Mouse (Mus musculus) C2C12 (cell line): Measurements from ENCODE around the gene Slc34a3. TPM values are rescaled to one million over a fixed set of nuclear protein-coding genes. Genes with fewer than 3 reads are reported as not detected.

ENCODE experiments used
- H3K27me3 ChIP-seq: one replicate; pipeline ENCODE4 v1.6.1; 2011; ENCODE audit not compliant: control insufficient read depth, insufficient read depth, insufficient read length
- H3K36me3 ChIP-seq: one replicate; pipeline ENCODE4 v1.6.1; 2011; ENCODE audit not compliant: control insufficient read depth, insufficient read depth
- H3K4me3 ChIP-seq: one replicate; pipeline ENCODE4 v1.5.1; 2011; ENCODE audit warnings: mild to moderate bottlenecking, control low read depth; ENCODE audit not compliant: poor library complexity, insufficient read depth, severe bottlenecking
- H3K79me2 ChIP-seq: one replicate; pipeline ENCODE4 v1.6.1; 2011; ENCODE audit not compliant: control insufficient read depth, insufficient read depth
- H3K79me3 ChIP-seq: one replicate; pipeline ENCODE4 v1.6.1; 2011; ENCODE audit warnings: low read depth, control low read depth
- H3ac ChIP-seq: one replicate; pipeline ENCODE3; 2011; ENCODE audit warnings: low read depth; ENCODE audit not compliant: control insufficient read depth, insufficient read length
- CEBPB ChIP-seq: IDR thresholded peaks from one replicate; pipeline ENCODE4 v1.6.1; 2011; ENCODE audit warnings: low read depth, mild to moderate bottlenecking, control low read depth, moderate library complexity
- CTCF ChIP-seq: IDR thresholded peaks from one replicate; pipeline ENCODE4 v1.5.1; 2011; ENCODE audit not compliant: control insufficient read depth, insufficient read depth, insufficient read length
- FOSL1 ChIP-seq: IDR thresholded peaks from one replicate; pipeline ENCODE4 v1.8.0; 2011; ENCODE audit warnings: mild to moderate bottlenecking, low read length; ENCODE audit not compliant: poor library complexity, insufficient read depth, severe bottlenecking
- MAX ChIP-seq: IDR thresholded peaks from one replicate; pipeline ENCODE4 v1.6.1; 2011; ENCODE audit warnings: mild to moderate bottlenecking, control low read depth
- MYOD1 ChIP-seq: IDR thresholded peaks from one replicate; pipeline ENCODE4 v1.6.1; 2011; ENCODE audit warnings: low read depth; ENCODE audit not compliant: control insufficient read depth, insufficient read length
- MYOG ChIP-seq: IDR thresholded peaks from one replicate; pipeline ENCODE4 v1.6.1; 2011; ENCODE audit not compliant: control insufficient read depth, insufficient read length; ENCODE audit errors: extremely low read depth
- USF1 ChIP-seq: IDR thresholded peaks from one replicate; pipeline ENCODE4 v1.6.1; 2011; ENCODE audit warnings: low read depth, mild to moderate bottlenecking, control low read depth, moderate library complexity
- polyA plus RNA-seq: library from polyadenylated mRNA; unstranded; fragments of >200 nt; fragmentation: generic; extraction: Trizol; gene quantifications from one replicate; pipeline ENCODE4 v1.2.1, GENCODE M21; 2012; ENCODE audit warnings: missing spikeins

Gene Slc34a3
- polyA plus RNA-seq, 1 experiment: not detected

DNA sequence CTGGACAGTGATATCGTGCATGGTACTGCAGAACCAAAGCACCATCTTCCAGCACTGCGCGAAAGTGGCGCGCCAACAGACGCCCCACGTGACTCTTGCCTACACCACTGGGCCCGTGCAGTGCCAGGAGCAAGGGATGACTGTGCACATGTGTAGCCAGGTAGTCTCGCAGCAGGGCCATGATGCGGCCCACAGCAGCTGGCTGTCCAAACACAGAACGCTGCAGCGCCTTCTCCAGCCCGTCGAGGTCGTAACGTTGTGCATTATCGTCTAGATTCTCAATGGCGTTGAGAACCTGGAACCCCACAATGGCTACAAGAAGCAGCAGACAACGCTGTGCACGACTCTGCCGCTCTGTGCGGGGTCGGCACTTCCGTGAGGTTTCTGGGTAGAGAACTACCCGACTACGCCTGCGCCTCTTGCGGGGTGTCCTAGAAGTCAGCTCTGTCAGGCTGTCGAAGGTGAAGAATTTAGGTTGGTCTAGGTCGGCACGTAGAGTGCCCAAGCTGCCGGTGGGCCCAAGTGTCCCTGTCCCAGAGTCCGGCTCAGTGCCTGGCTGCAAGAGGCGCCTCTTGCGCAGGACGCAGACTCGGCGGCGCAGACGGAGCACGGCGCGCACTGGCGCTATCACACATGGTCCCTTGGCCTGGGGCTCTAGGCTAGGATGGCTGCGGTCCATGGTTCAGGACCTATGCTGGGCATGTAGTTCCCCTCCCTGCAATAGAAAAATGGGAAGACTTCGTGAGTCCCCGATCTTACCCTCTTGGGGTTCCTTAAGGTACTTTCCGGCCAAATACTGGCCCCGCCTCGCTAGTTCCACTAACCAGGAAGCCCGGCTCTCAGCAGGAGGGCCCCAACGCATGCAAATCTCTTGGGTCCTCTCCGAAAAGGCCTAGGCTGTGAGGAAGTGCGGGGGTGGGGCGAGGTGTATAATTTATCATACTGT lies 38.7 kb downstream of the Slc34a3 start:
- Histone ChIP-seq H3K79me2 (peaks cover 30% of the 10 kb centered on the region), H3ac (peak overlapping the region; percentile 41), H3K4me3 (peak overlapping the region; percentile 25), H3K27me3 (no peaks in the 10 kb centered on the region), H3K36me3 (peaks cover 22% of the 10 kb centered on the region), H3K79me3 (peaks cover 3% of the 10 kb centered on the region)
- no peak for TF ChIP-seq FOSL1
- TF ChIP-seq CTCF: no peak
- TF ChIP-seq CEBPB: no peak
- TF ChIP-seq MYOG: no peak
- no peak for TF ChIP-seq USF1
- TF ChIP-seq MYOD1: no peak
- no peak for TF ChIP-seq MAX

DNA sequence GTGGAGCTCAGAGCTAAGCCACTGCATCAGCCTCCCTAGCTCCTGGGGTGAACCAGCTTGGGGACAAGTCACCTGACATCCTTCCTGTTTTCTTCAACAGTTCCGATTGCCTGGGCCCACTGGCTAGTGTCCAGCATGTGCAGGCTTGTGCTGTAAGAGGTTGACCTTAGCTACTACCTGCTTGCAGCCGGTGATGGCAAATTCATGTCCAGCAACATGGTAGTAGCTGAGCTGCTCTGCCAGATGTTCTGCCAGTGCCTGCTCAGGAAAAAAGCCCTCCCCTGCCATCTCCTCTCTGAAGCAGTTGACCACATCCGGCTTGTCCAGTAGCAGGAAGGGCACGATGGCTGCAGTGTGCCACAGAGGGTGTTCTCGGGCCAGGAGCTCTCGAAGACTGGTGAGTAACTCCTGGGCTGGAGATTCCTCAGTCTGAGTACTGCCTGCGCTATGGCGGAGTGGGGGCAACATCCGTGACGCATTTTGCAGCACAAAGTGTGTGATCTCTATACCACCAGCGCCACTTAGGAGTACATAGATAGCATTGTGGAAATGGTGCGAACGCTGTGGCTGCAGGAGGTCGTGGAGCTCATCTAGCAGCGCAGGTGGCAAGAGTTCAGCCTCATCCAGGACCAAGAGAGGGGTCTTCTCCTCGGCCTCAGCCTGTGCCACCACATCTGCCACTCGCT lies 39.5 kb downstream of the Slc34a3 start:
- Histone ChIP-seq H3K4me3 (no peak overlapping the region), H3K36me3 (peaks cover 14% of the 10 kb centered on the region), H3K79me3 (peaks cover 3% of the 10 kb centered on the region), H3K27me3 (no peaks in the 10 kb centered on the region), H3ac (peak overlapping the region; percentile 14), H3K79me2 (peaks cover 30% of the 10 kb centered on the region)
- TF ChIP-seq USF1 (no peak), FOSL1 (no peak), MYOG (no peak), MYOD1 (no peak), CEBPB (no peak), CTCF (no peak), MAX (no peak)

- H3K36me3 ChIP-seq: peaks cover 12% of the 10 kb centered on the region
- H3K79me3 ChIP-seq: peaks cover 3% of the 10 kb centered on the region
- H3K79me2 ChIP-seq: peaks cover 30% of the 10 kb centered on the region
- H3K27me3 ChIP-seq: no peaks in the 10 kb centered on the region
- no peak overlapping the region for H3K4me3 ChIP-seq
- H3ac ChIP-seq: no peak overlapping the region
- TF ChIP-seq USF1 (no peak), MYOG (no peak), MAX (no peak), CEBPB (no peak), MYOD1 (no peak), CTCF (no peak), FOSL1 (no peak)
Observed at GRCm38 (mm10) chr2:25194006-25194405, 40.2 kb downstream of the Slc34a3 start.

GRCm38 (mm10) chr2:25193330-25193770 lies 40.8 kb downstream of the Slc34a3 start:
- Histone ChIP-seq H3K4me3 (no peak overlapping the region), H3K27me3 (no peaks in the 10 kb centered on the region), H3ac (peak overlapping the region; percentile 2), H3K79me2 (peaks cover 30% of the 10 kb centered on the region), H3K79me3 (peaks cover 3% of the 10 kb centered on the region), H3K36me3 (peaks cover 12% of the 10 kb centered on the region)
- peak; percentile 86 for TF ChIP-seq CTCF
- no peak for TF ChIP-seq MYOD1

DNA sequence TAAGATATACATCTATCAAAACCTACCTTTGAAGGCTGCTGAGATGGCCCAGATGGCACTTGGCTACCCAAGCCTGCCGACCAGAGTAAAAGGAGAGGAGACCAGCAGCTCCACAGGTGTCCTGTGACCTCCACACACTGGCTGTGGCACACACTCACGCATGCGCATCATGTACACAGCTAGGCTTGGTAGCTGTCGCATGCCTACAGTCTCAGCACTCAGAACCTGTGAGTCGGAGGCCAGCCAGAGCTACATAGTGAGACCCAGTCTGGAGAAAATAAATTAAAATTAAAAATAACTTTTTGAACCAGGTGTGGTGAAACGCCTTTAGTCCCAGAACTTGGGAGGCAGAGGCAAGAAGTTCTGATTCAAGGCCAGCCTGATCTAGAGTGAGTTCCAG lies 46.3 kb downstream of the Slc34a3 start:
- H3K36me3 ChIP-seq: no peaks in the 10 kb centered on the region
- peaks cover 5% of the 10 kb centered on the region for H3K27me3 ChIP-seq
- no peak overlapping the region for H3K4me3 ChIP-seq
- TF ChIP-seq FOSL1 (no peak), CTCF (no peak), USF1 (no peak), MYOD1 (no peak), MYOG (no peak), MAX (no peak), CEBPB (no peak)
- no peaks in the 10 kb centered on the region for H3K79me3 ChIP-seq
- H3K79me2 ChIP-seq: no peaks in the 10 kb centered on the region
- no peak overlapping the region for H3ac ChIP-seq
